Comparison of ENCODE assay signal across 8 mouse cellular contexts in genomic region chr9:41391591-41392320, GRCm38 (mm10).
A peak's percentile ranks its signal among the peaks of the same experiment; 100 is the strongest.
DNase-seq lines count a peak whose midpoint lies in the region; ATAC-seq lines count a peak whose summit lies in the region.

No protein-coding gene starts in this region.

- no peak overlapping the region for H3K4me3 ChIP-seq in heart, embryonic 10.5 days
- no peak overlapping the region for H3K4me3 ChIP-seq in hindbrain, embryonic 16.5 days (ENCODE audit: low read length)
- no peak overlapping the region for H3K4me3 ChIP-seq in midbrain, embryonic 14.5 days (replicated peaks; ENCODE audit: low read depth, low read length)
- no peak overlapping the region for H3K4me3 ChIP-seq in intestine, embryonic 15.5 days (replicated peaks)

- H3K9me3 ChIP-seq in heart, embryonic 10.5 days, result no peaks in the 10 kb centered on the region
- no peaks in the 10 kb centered on the region for H3K9me3 ChIP-seq in hindbrain, embryonic 16.5 days (ENCODE audit: control insufficient read depth, low read length)
- no peaks in the 10 kb centered on the region for H3K9me3 ChIP-seq in midbrain, embryonic 14.5 days (ENCODE audit: control insufficient read depth, low read length)
- no peaks in the 10 kb centered on the region for H3K9me3 ChIP-seq in intestine, embryonic 15.5 days

- H3K27me3 ChIP-seq in heart, embryonic 10.5 days (ENCODE audit: insufficient read depth, poor library complexity, severe bottlenecking), result no peaks in the 10 kb centered on the region
- no peaks in the 10 kb centered on the region for H3K27me3 ChIP-seq in hindbrain, embryonic 16.5 days (replicated peaks; ENCODE audit: control insufficient read depth, insufficient read depth, low read length)
- H3K27me3 ChIP-seq in midbrain, embryonic 14.5 days (ENCODE audit: control insufficient read depth, insufficient read depth, low read length), result no peaks in the 10 kb centered on the region
- H3K27me3 ChIP-seq in intestine, embryonic 15.5 days (replicated peaks), result no peaks in the 10 kb centered on the region

- 55% methylated on average over 6 of the region's 6 CpGs for WGBS in heart, embryonic 10.5 days
- WGBS in hindbrain, embryonic 16.5 days, result 37% methylated on average over 6 of the region's 6 CpGs
- 44% methylated on average over 6 of the region's 6 CpGs for WGBS in midbrain, embryonic 14.5 days
- WGBS in intestine, embryonic 15.5 days, result 52% methylated on average over 6 of the region's 6 CpGs

- intact Hi-C loops in heart, postnatal 10 days (cut with DNase I), result loop anchor here (2.0 kb wide), 1 partner anchor 163 kb away; no protein-coding TSS in a partner anchor

- ATAC-seq in hindbrain, embryonic 16.5 days, result peak; percentile 40; the same call in 1 of the 2 replicates
- no peak for ATAC-seq in midbrain, embryonic 14.5 days (ENCODE audit: low FRiP score, low TSS enrichment)
- no peak for ATAC-seq in activated CD4-positive, CD25-positive, alpha-beta regulatory T cell, adult 4 months
- no peak for ATAC-seq in intestine, embryonic 15.5 days

- no peak overlapping the region for H3K27ac ChIP-seq in heart, embryonic 10.5 days
- 0 out of 2 replicates have a peak overlapping the region, but pooled peaks have one; percentile 2 for H3K27ac ChIP-seq in hindbrain, embryonic 16.5 days (ENCODE audit: low read depth, low read length)
- peak overlapping the region; percentile 46; the same call in 1 of the 2 replicates for H3K27ac ChIP-seq in midbrain, embryonic 14.5 days (replicated peaks; ENCODE audit: low read depth, low read length)
- no peak overlapping the region for H3K27ac ChIP-seq in intestine, embryonic 15.5 days

- peaks cover 8% of the 10 kb centered on the region for H3K4me1 ChIP-seq in heart, embryonic 10.5 days
- H3K4me1 ChIP-seq in hindbrain, embryonic 16.5 days (ENCODE audit: control insufficient read depth, insufficient read depth, low read depth, low read length), result peaks cover 7% of the 10 kb centered on the region
- peaks cover 17% of the 10 kb centered on the region for H3K4me1 ChIP-seq in midbrain, embryonic 14.5 days (ENCODE audit: control insufficient read depth, insufficient read depth, low read length)
- no peaks in the 10 kb centered on the region for H3K4me1 ChIP-seq in intestine, embryonic 15.5 days (replicated peaks)

- peak; percentile 24 for DNase-seq in heart, embryonic 10.5 days (ENCODE audit: low spot score)
- DNase-seq in heart, postnatal 10 days, result no peak
- DNase-seq in cerebellum, postnatal 10 days, result peak; percentile 32
- DNase-seq in midbrain, embryonic 14.5 days, result no peak
- no peak for DNase-seq in natural killer cell, adult 2 months (ENCODE audit: low spot score in 2 of 2)

- H3K4me2 ChIP-seq in hindbrain, embryonic 16.5 days (ENCODE audit: low read length), result no peak overlapping the region
- no peak overlapping the region for H3K4me2 ChIP-seq in midbrain, embryonic 14.5 days (ENCODE audit: low read length)
- H3K4me2 ChIP-seq in intestine, embryonic 15.5 days (replicated peaks), result no peak overlapping the region

- H3K9ac ChIP-seq in hindbrain, embryonic 16.5 days (ENCODE audit: low read depth, low read length), result no peak overlapping the region
- H3K9ac ChIP-seq in midbrain, embryonic 14.5 days (replicated peaks; ENCODE audit: low read length), result no peak overlapping the region
- H3K9ac ChIP-seq in intestine, embryonic 15.5 days, result no peak overlapping the region

- peaks cover 7% of the 10 kb centered on the region; the same call in 1 of the 2 replicates for H3K36me3 ChIP-seq in heart, embryonic 10.5 days
- 0 out of 2 replicates have a peak, but pooled peaks cover 3% of the 10 kb centered on the region for H3K36me3 ChIP-seq in hindbrain, embryonic 16.5 days (ENCODE audit: control insufficient read depth, insufficient read depth, low read length)
- H3K36me3 ChIP-seq in midbrain, embryonic 14.5 days (ENCODE audit: control insufficient read depth, insufficient read depth, low read length), result peaks cover 28% of the 10 kb centered on the region
- H3K36me3 ChIP-seq in intestine, embryonic 15.5 days, result no peaks in the 10 kb centered on the region

Comparison
In these comparisons a context has a peak if more than half of its experiments do, and no peak if none do; other contexts are left out.
1. DNase-seq: peak in heart, embryonic 10.5 days (single experiment) and cerebellum, postnatal 10 days (2 of 2); none in heart, postnatal 10 days (0 of 2), midbrain, embryonic 14.5 days (single experiment) and natural killer cell, adult 2 months (0 of 2).
2. H3K27ac ChIP-seq: peak in hindbrain, embryonic 16.5 days (single experiment) and midbrain, embryonic 14.5 days (single experiment); none in heart, embryonic 10.5 days (single experiment) and intestine, embryonic 15.5 days (single experiment).